Mouse (Mus musculus): Measurements from ENCODE around the gene Pot1a. TPM values are rescaled to one million over a fixed set of nuclear protein-coding genes. Genes with fewer than 3 reads are reported as not detected.

The Pot1a gene
- polyA plus RNA-seq, 1 experiment from 2014 or later, result 36.4 TPM

DNA sequence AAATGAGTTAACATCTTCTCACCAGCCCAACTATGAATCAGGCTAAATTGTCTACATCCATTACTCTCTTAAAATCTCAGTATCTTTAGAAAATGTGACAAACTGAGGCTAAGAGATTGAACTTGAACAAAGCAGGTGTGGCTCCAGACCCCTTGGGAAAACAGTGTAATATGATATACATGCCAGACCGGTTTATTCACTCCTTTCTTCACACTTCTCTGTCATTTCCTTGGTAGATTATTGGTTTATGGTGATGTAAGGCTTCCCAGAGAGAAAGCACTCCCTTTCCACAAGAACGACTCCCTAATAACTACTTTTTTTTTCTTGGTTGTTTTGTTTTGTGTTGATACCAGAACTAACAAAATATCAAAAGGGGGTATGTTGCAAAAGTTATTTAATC lies 98.4 kb downstream of the Pot1a start:
- Histone ChIP-seq H3K9ac (no peak overlapping the region), H3K4me1 (no peaks in the 10 kb centered on the region), H3K4me2 (replicated peaks) (no peak overlapping the region), H3K4me3 (no peak overlapping the region), H3K9me3 (no peaks in the 10 kb centered on the region), H3K27me3 (no peaks in the 10 kb centered on the region), H3K36me3 (no peaks in the 10 kb centered on the region), H3K27ac (no peak overlapping the region)
- WGBS, result 37% methylated on average over 2 of the region's 2 CpGs
- no peak for ATAC-seq (ENCODE audit: insufficient number of reproducible peaks, insufficient read depth, low FRiP score, low TSS enrichment)

DNA sequence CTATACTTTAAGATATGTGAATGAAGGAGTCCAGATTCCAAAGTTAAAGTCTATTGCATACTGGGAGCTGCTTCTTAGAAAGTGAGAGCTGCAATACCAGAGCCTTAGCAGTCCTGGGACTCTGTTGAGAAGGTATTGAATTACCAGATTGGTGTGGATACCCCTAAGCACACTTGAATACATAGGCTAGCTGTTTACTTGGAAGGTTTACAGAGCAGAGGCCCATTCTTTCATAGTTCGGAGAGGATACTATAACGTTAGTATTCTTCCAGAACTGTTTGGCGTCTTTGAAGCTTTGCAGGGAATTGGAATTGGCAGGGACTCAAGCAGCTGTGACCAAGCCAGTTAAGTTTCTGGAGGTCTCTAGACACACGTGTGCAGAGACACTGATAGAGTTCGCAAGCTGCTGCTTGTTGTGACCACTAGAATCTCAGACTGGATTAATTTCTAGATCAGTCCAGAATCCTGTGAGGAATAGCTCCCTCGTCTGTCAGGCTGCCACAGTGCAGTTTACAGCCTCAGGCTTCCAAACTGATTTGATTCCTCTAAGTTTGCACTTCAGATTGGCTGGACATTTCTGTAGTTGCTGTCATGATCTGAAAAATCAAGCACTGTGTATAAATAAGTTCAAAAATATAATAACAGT lies 99.7 kb downstream of the Pot1a start:
- Histone ChIP-seq H3K9ac (no peak overlapping the region), H3K27me3 (no peaks in the 10 kb centered on the region), H3K4me1 (no peaks in the 10 kb centered on the region), H3K9me3 (no peaks in the 10 kb centered on the region), H3K27ac (no peak overlapping the region), H3K4me2 (replicated peaks) (no peak overlapping the region), H3K36me3 (no peaks in the 10 kb centered on the region), H3K4me3 (no peak overlapping the region)
- ATAC-seq (ENCODE audit: insufficient number of reproducible peaks, insufficient read depth, low FRiP score, low TSS enrichment), result 0 out of 2 replicates have a peak, but pooled peaks have one; percentile 41
- WGBS, result 40% methylated on average over 6 of the region's 6 CpGs

DNA sequence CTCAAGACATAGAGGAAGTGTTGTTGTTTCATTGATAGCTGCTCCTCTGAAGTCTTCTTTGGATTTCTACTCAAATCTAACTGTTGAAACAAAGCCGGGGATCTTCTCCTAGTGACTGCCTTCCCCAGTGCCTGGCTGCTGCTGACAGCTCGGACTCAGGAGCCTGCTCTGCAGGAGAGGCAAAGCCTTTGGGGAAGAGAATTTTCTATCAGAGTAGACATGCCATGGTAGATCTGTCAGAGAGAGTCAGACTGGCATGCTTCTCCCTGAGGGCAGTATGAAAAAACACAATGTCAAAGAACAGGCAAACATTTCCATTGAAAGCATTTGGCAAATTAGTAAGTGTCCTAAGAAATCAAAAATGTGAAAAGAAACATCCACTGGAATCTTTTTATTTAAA lies 109.1 kb downstream of the Pot1a start:
- no peaks in the 10 kb centered on the region for H3K36me3 ChIP-seq
- H3K4me1 ChIP-seq, result no peaks in the 10 kb centered on the region
- ATAC-seq (ENCODE audit: insufficient number of reproducible peaks, insufficient read depth, low FRiP score, low TSS enrichment), result no peak
- H3K27me3 ChIP-seq, result no peaks in the 10 kb centered on the region
- no peak overlapping the region for H3K4me3 ChIP-seq
- no peaks in the 10 kb centered on the region for H3K9me3 ChIP-seq
- H3K27ac ChIP-seq, result no peak overlapping the region
- no peak overlapping the region for H3K4me2 ChIP-seq (replicated peaks)
- WGBS, result 30% methylated on average over 2 of the region's 2 CpGs
- H3K9ac ChIP-seq, result no peak overlapping the region

Other genes with a start within 250 kb of the Pot1a start
- 2.3 TPM in 2 replicates for gene Gpr37, start 118.5 kb downstream of the Pot1a start, polyA plus RNA-seq (2016; fragmentation: Nextera tagmentation; extraction: Ambion mirVana)

Measured in embryonic facial prominence, embryonic 12.5 days (tissue).